Mouse (Mus musculus): ENCODE measurements around the gene Gm3371.
"Not testable (repeated sequence)": the region's sequence is repeated elsewhere in the genome, so short reads cannot be mapped to it uniquely, and the experiment has no call there.

DNA sequence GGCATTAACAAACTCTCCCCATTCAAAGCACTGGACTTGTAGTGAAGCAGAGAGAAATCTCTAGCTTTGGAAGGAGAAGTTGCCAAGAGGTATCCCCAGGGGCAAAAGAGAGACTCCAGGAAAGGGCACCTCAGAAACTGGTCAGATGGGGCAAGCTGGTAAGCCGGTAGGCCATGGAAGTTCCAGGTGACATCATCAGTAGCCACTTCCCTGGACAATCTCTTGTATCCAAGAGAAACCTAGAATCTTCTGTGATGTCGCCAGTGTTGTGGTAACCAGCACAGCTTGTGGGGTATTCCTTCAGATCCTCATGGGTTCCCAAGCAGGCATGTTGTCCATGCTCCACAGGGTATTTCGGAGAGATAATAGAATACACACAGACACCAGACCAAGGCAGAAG, 22.8 kb upstream of the Gm3371 start, which contains the start of gene Gm8232:
- not testable (repeated sequence) for TF ChIP-seq MAFK (IDR thresholded peaks at IDR 0.05; ENCODE audit: insufficient read depth, low read depth, low read length); ZNF384 (IDR thresholded peaks at IDR 0.05; ENCODE audit: low read depth, low read length); CHD2 (IDR thresholded peaks at IDR 0.05; ENCODE audit: low read depth, low read length); HCFC1 (IDR thresholded peaks at IDR 0.05; ENCODE audit: borderline replicate concordance, insufficient read depth, low read length)
